8 mouse cellular contexts compared by ENCODE assay signal in the genomic region with DNA sequence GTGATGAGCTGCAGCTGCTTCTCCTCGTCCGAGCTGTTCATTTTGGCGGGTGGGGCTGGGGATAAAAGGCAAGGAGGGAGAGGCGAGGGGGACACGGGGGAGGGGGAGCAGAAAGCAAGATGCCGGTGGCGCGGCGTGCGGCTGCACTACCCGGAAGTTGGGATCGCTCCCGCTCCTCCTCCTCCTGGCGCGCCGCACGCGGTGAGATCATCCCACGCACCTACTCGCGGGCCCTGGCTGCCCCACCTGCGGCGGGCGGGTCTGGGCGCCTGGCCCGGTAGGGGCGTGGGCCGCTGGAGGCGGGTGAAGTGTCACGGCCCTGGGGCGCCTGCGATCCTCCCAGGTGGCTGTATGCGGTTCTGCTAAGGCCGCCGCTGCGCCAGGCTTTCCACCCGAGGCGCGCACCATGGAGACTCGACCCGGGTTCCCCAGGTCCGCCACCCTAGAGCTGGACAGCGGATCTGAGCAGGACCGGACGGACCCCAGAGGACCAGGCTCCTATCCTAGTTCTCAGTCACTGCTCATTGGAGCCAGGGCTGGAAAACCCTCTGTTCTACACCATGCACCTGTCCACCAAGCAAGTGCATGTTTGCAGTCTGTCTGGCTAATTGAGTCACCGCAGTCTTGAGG. TPM values are rescaled to one million over a fixed set of nuclear protein-coding genes. Genes with fewer than 3 reads are reported as not detected.
DNase-seq lines count a peak whose midpoint lies in the region; ATAC-seq and TF ChIP-seq lines count a peak whose summit lies in the region.

Gene Shtn1, minus strand, starts transcription at position 629 of the 630 bp plus-strand sequence.

- no peak for DNase-seq in thymus, adult 2 months
- no peak for DNase-seq in thymus, postnatal 0 days (ENCODE audit: low spot score)
- DNase-seq in embryo, embryonic 11 days, result peak; percentile 52
- DNase-seq in kidney, postnatal 14 days, result peak; percentile 68
- DNase-seq in yolk sac, embryonic 10.5 days (ENCODE audit: low spot score), result peak; percentile 43

- peak within 1 kb of the TSS; percentile 85 for H3K4me2 ChIP-seq in heart, embryonic 13.5 days
- H3K4me2 ChIP-seq in liver, embryonic 12.5 days, result peak within 1 kb of the TSS; percentile 73
- peak within 1 kb of the TSS; percentile 85 for H3K4me2 ChIP-seq in neural tube, embryonic 14.5 days (ENCODE audit: low read depth, low read length)

- TF ChIP-seq CTCF in thymus, adult 2 months (IDR thresholded peaks at IDR 0.05; ENCODE audit: borderline replicate concordance, control insufficient read depth, extremely low read depth, insufficient read depth, low read length, poor library complexity), result 0 out of 2 replicates have a peak, but pooled peaks have one; percentile 6

- WGBS in thymus, adult 2 months, result 2% methylated on average over 46 of the region's 46 CpGs
- WGBS in heart, embryonic 13.5 days, result 1% methylated on average over 45 of the region's 46 CpGs
- 2% methylated on average over 34 of the region's 46 CpGs for WGBS in liver, embryonic 12.5 days (ENCODE audit: insufficient replicate concordance)
- 1% methylated on average over 30 of the region's 46 CpGs for WGBS in neural tube, embryonic 14.5 days

- TF ChIP-seq POLR2A in thymus, adult 2 months (IDR thresholded peaks at IDR 0.05; ENCODE audit: control insufficient read depth, extremely low read depth, insufficient read depth, low read length, poor library complexity), result no peak

- H3K27me3 ChIP-seq in thymus, adult 2 months (ENCODE audit: control insufficient read depth, insufficient read depth, low read length), result peaks cover 4% of the 10 kb centered on the region
- peaks cover 69% of the 10 kb centered on the region for H3K27me3 ChIP-seq in heart, embryonic 13.5 days (replicated peaks)
- H3K27me3 ChIP-seq in liver, embryonic 12.5 days (replicated peaks), result peaks cover 54% of the 10 kb centered on the region
- peaks cover 13% of the 10 kb centered on the region for H3K27me3 ChIP-seq in neural tube, embryonic 14.5 days (ENCODE audit: control insufficient read depth, insufficient read depth, low read length)

- H3K9me3 ChIP-seq in heart, embryonic 13.5 days, result no peaks in the 10 kb centered on the region
- H3K9me3 ChIP-seq in liver, embryonic 12.5 days (replicated peaks), result no peaks in the 10 kb centered on the region
- no peaks in the 10 kb centered on the region for H3K9me3 ChIP-seq in neural tube, embryonic 14.5 days (ENCODE audit: control insufficient read depth, low read length)

- no peaks in the 10 kb centered on the region for H3K4me1 ChIP-seq in thymus, adult 2 months (replicated peaks; ENCODE audit: control insufficient read depth, insufficient read depth, low read length)
- peaks cover 4% of the 10 kb centered on the region; the same call in 1 of the 2 replicates for H3K4me1 ChIP-seq in heart, embryonic 13.5 days
- H3K4me1 ChIP-seq in liver, embryonic 12.5 days, result 0 out of 2 replicates have a peak, but pooled peaks cover 5% of the 10 kb centered on the region
- H3K4me1 ChIP-seq in neural tube, embryonic 14.5 days (ENCODE audit: control insufficient read depth, insufficient read depth, low read length), result peaks cover 5% of the 10 kb centered on the region; the same call in 1 of the 2 replicates

- no peaks in the 10 kb centered on the region for H3K36me3 ChIP-seq in thymus, adult 2 months (ENCODE audit: control insufficient read depth, insufficient read depth, low read length)
- H3K36me3 ChIP-seq in heart, embryonic 13.5 days, result no peaks in the 10 kb centered on the region
- H3K36me3 ChIP-seq in liver, embryonic 12.5 days, result no peaks in the 10 kb centered on the region
- H3K36me3 ChIP-seq in neural tube, embryonic 14.5 days (ENCODE audit: control insufficient read depth, insufficient read depth, low read length), result no peaks in the 10 kb centered on the region

- no peak for ATAC-seq in heart, embryonic 13.5 days (ENCODE audit: extremely low read depth, insufficient number of reproducible peaks, low FRiP score, low TSS enrichment)
- ATAC-seq in liver, embryonic 12.5 days, result 0 out of 2 replicates have a peak, but pooled peaks have one; percentile 8
- ATAC-seq in neural tube, embryonic 14.5 days (ENCODE audit: low read depth), result peak; percentile 92

- peak within 1 kb of the TSS; percentile 55 for H3K9ac ChIP-seq in heart, embryonic 13.5 days
- no peak within 1 kb of the TSS for H3K9ac ChIP-seq in liver, embryonic 12.5 days
- peak within 1 kb of the TSS; percentile 86 for H3K9ac ChIP-seq in neural tube, embryonic 14.5 days (replicated peaks; ENCODE audit: low read depth, low read length)

- H3K4me3 ChIP-seq in thymus, adult 2 months (ENCODE audit: control insufficient read depth, insufficient read depth, low read length), result peak within 1 kb of the TSS; percentile 40
- peak within 1 kb of the TSS; percentile 63 for H3K4me3 ChIP-seq in heart, embryonic 13.5 days
- H3K4me3 ChIP-seq in liver, embryonic 12.5 days, result peak within 1 kb of the TSS; percentile 46
- peak within 1 kb of the TSS; percentile 75 for H3K4me3 ChIP-seq in neural tube, embryonic 14.5 days (ENCODE audit: low read depth, low read length)

- H3K27ac ChIP-seq in thymus, adult 2 months (ENCODE audit: control insufficient read depth, insufficient read depth, low read length), result no peak within 1 kb of the TSS
- no peak within 1 kb of the TSS for H3K27ac ChIP-seq in heart, embryonic 13.5 days (replicated peaks)
- H3K27ac ChIP-seq in liver, embryonic 12.5 days, result no peak within 1 kb of the TSS
- peak within 1 kb of the TSS; percentile 67 for H3K27ac ChIP-seq in neural tube, embryonic 14.5 days (ENCODE audit: low read depth, low read length)

RNA-seq across cellular contexts. Expression of gene Shtn1, which starts in this region (rescaled TPM):
- 1.4 and 1.7 TPM in 2 replicates for polyA plus RNA-seq in thymus, adult 2 months (2012; rRNA removed)
- polyA plus RNA-seq in thymus, postnatal 0 days (2015; fragmentation: Nextera tagmentation; extraction: Ambion mirVana), result 2.3 and 2.5 TPM in 2 replicates
- polyA plus RNA-seq in heart, embryonic 13.5 days (2015; fragmentation: Nextera tagmentation; extraction: Ambion mirVana), result 0.53 and 0.95 TPM in 2 replicates
- 0.47 and 0.57 TPM in 2 replicates for polyA plus RNA-seq in liver, embryonic 12.5 days (2016; fragmentation: Nextera tagmentation; extraction: Ambion mirVana)
- polyA plus RNA-seq in neural tube, embryonic 14.5 days (2014; fragmentation: Nextera tagmentation; extraction: Ambion mirVana), result 54.9 and 59.5 TPM in 2 replicates

Comparison
In these comparisons a context has a peak if more than half of its experiments do, and no peak if none do; other contexts are left out.
1. RNA of gene Shtn1 (polyA plus RNA-seq): 54.9 to 59.5 TPM in neural tube, embryonic 14.5 days; 2.3 to 2.5 TPM in thymus, postnatal 0 days, 1.4 to 1.7 TPM in thymus, adult 2 months, 0.53 to 0.95 TPM in heart, embryonic 13.5 days and 0.47 to 0.57 TPM in liver, embryonic 12.5 days; every median in the first group is over 10 times any median in the second.
2. Peak in ATAC-seq, H3K4me3 ChIP-seq and H3K4me2 ChIP-seq in liver, embryonic 12.5 days; RNA of the gene not detected or under 1 TPM.
3. DNase-seq: peak in embryo, embryonic 11 days (single experiment), kidney, postnatal 14 days (single experiment) and yolk sac, embryonic 10.5 days (single experiment); none in thymus, adult 2 months (single experiment) and thymus, postnatal 0 days (single experiment).
4. Peak in every context shown above with its lines, with median percentiles within 50 percentile points of each other: H3K4me3 ChIP-seq and H3K4me2 ChIP-seq.